Mouse (Mus musculus) lung, postnatal 0 days (tissue): ENCODE measurements around the gene Krt32.

Source experiments
- CTCF ChIP-seq: IDR thresholded peaks from 2 replicates; pipeline ENCODE4 v1.5.1; 2016; ENCODE audit warnings: antibody characterized with exemption, mild to moderate bottlenecking
- EP300 ChIP-seq: IDR thresholded peaks from 2 replicates; pipeline ENCODE4 v1.6.1; 2016; ENCODE audit warnings: antibody characterized with exemption, mild to moderate bottlenecking, control low read depth

DNA sequence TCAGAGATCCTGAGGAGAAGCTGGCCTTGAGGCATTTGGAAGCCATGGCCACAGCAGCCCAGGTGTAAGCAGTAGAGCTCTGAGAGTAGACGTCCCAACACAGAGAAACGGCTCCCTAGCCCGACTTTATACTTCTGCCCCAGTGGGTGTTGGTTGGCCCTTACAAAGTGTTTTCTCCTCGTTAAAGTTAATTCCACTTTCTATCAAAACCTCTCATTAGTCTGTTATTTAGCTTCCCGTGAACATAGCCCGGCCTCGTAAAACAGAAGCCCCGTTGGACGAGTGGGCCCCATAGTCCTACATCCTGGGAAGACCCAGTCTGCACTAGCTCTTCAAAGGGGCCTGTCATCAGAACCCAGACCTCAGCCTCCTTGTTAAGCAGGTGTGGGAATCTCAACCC is 8.1 kb upstream of the Krt32 start, which contains the start of gene Krt35:
- TF ChIP-seq CTCF (no peak), EP300 (no peak)
